Mouse (Mus musculus): Measurements from ENCODE around the gene Usp25.

DNA sequence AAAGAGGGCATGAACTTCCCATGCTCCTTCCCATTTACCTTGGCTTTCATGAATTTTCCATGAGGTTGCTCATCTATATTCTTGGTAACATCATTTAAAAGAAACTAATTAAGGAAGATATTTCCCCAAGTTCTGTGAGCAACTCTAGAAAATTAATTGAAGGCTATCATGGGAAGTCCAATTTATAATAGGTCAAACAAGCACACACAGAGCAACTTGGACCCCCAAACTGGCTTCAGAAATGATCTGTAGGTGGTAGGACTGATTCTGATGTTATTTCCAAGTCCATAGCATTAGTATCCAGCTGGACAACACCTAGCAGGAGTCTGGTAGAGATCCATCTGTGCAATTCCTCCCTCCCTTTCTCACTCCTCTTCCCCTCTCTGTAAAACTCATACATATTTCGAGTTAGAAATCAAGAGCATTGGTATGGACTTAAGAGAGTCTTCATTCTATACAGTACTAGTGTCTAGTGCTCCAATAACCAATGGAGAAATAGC, 139.8 kb downstream of the Usp25 start:
- TF ChIP-seq CTCF (IDR thresholded peaks at IDR 0.05; ENCODE audit: low read depth, low read length) (no peak), POLR2A (IDR thresholded peaks at IDR 0.05; ENCODE audit: extremely low read depth, insufficient read depth, low read length) (no peak)
